ENCODE assay signal across 27 mouse cellular contexts in genomic region chr10:23073431-23073830, GRCm38 (mm10).
"Had no signal": no experiment of that assay in that cellular context is flagged by ENCODE, and none has a peak within 500 bp of the region (broad histone marks: within the 10 kb centered on the region; RNA-seq: fewer than 3 reads in every experiment).

No protein-coding gene starts in this region.

- ATAC-seq: hindbrain, embryonic 16.5 days; inflammation-experienced regulatory T-cells, adult 6 months; intestine, postnatal 0 days; liver, postnatal 0 days had no signal

- H3K9ac ChIP-seq: heart, embryonic 12.5 days; hindbrain, embryonic 12.5 days; hindbrain, embryonic 14.5 days; limb, embryonic 12.5 days; liver, embryonic 13.5 days; liver, embryonic 15.5 days; liver, postnatal 0 days had no signal

- H3K9me3 ChIP-seq: heart, embryonic 10.5 days; heart, embryonic 12.5 days; hindbrain, embryonic 10.5 days; hindbrain, embryonic 12.5 days; limb, embryonic 10.5 days; limb, embryonic 12.5 days; liver, embryonic 13.5 days; liver, embryonic 15.5 days had no signal

- DNase-seq: gastrocnemius, adult 2 months; gastrocnemius, postnatal 10 days; gastrocnemius, postnatal 25 days; heart, adult 18-20 months; heart, postnatal 10 days; heart, postnatal 4 days; kidney, adult 18-20 months; kidney, adult 8-10 months; kidney, postnatal 10 days; kidney, postnatal 25 days; kidney, postnatal 4 days; liver; liver, embryonic 13.5 days; liver, postnatal 0 days had no signal

- H3K27ac ChIP-seq: gastrocnemius, adult 2 months; heart, embryonic 10.5 days; hindbrain, embryonic 10.5 days; hindbrain, embryonic 12.5 days; hindbrain, embryonic 14.5 days; layer of hippocampus, adult 2 months; left cerebral cortex, adult 2 months; limb, embryonic 10.5 days; limb, embryonic 12.5 days; liver, embryonic 13.5 days; liver, embryonic 15.5 days had no signal

- H3K36me3 ChIP-seq: heart, embryonic 10.5 days; heart, embryonic 12.5 days; hindbrain, embryonic 10.5 days; hindbrain, embryonic 12.5 days; limb, embryonic 10.5 days; limb, embryonic 12.5 days; liver, embryonic 13.5 days; liver, embryonic 15.5 days had no signal

- H3K4me2 ChIP-seq: heart, embryonic 12.5 days; hindbrain, embryonic 12.5 days; hindbrain, embryonic 14.5 days; limb, embryonic 12.5 days; liver, embryonic 13.5 days; liver, embryonic 15.5 days had no signal

- H3K27me3 ChIP-seq: heart, embryonic 12.5 days; hindbrain, embryonic 12.5 days; limb, embryonic 12.5 days; liver, embryonic 13.5 days; liver, embryonic 15.5 days had no signal

- H3K4me3 ChIP-seq: gastrocnemius, adult 2 months; heart, embryonic 10.5 days; heart, embryonic 12.5 days; hindbrain, embryonic 10.5 days; hindbrain, embryonic 12.5 days; layer of hippocampus, adult 2 months; left cerebral cortex, adult 2 months; limb, embryonic 10.5 days; limb, embryonic 12.5 days; liver, embryonic 13.5 days; liver, embryonic 15.5 days had no signal

- H3K4me1 ChIP-seq: heart, embryonic 10.5 days; hindbrain, embryonic 10.5 days; hindbrain, embryonic 12.5 days; limb, embryonic 10.5 days; limb, embryonic 12.5 days; liver, embryonic 13.5 days; liver, embryonic 15.5 days had no signal
